Mouse (Mus musculus): ENCODE data around the gene Gpc5. TPM values are rescaled to one million over a fixed set of nuclear protein-coding genes. Genes with fewer than 3 reads are reported as not detected.
A peak's percentile ranks its signal among the peaks of the same experiment; 100 is the strongest.

The Gpc5 gene
- polyA plus RNA-seq, 1 experiment from 2014 or later, result 1.5 TPM

MicroRNAs within 50 kb of the gene (microRNA counts, 519-probe panel; counts per million panel counts)
- microRNA mmu-miR-18a (5,828 counts per million, percentile 93 among the panel's probes with 10 or more counts), microRNA mmu-miR-19a (8,006 counts per million, percentile 99 among the panel's probes with 10 or more counts), microRNA mmu-miR-19b (7,229 counts per million, percentile 97 among the panel's probes with 10 or more counts), microRNA mmu-miR-20a+mmu-miR-20b (8,877 counts per million, percentile 100 among the panel's probes with 10 or more counts), microRNA mmu-miR-92a (3,756 counts per million, percentile 74 among the panel's probes with 10 or more counts)

Small RNA genes within 50 kb of the gene (microRNA-seq; reads per million reads assigned to microRNA genes)
- gene Mir17, result 107,118 reads per million, percentile 100 among the genes with 10 or more reads in this experiment
- 16,731 reads per million, percentile 97 among the genes with 10 or more reads in this experiment for gene Mir18
- 234 reads per million, percentile 60 among the genes with 10 or more reads in this experiment for gene Mir19a
- gene Mir19b-1, result 95.5 reads per million, percentile 49 among the genes with 10 or more reads in this experiment
- gene Mir20a, result 43,944 reads per million, percentile 99 among the genes with 10 or more reads in this experiment
- 10,918 reads per million, percentile 96 among the genes with 10 or more reads in this experiment for gene Mir92-1
